Comparison of ENCODE assay signal across 8 mouse cellular contexts in genomic region chr6:54594469-54595329, GRCm38 (mm10). TPM values are rescaled to one million over a fixed set of nuclear protein-coding genes. Genes with fewer than 3 reads are reported as not detected.
DNase-seq lines count a peak whose midpoint lies in the region; ATAC-seq and TF ChIP-seq lines count a peak whose summit lies in the region.

TSS of gene Plekha8 (plus strand) at chr6:54595111.

- no peaks in the 10 kb centered on the region for H3K27me3 ChIP-seq in forebrain, embryonic 14.5 days (replicated peaks; ENCODE audit: control insufficient read depth, insufficient read depth, low read length)
- H3K27me3 ChIP-seq in liver, embryonic 16.5 days (ENCODE audit: control insufficient read depth, insufficient read depth, low read depth, low read length) = no peaks in the 10 kb centered on the region; the same call in 1 of the 2 replicates
- H3K27me3 ChIP-seq in neural tube, embryonic 12.5 days (replicated peaks) = no peaks in the 10 kb centered on the region

- intact Hi-C loops in heart, postnatal 10 days (cut with DNase I) = loop anchor here (2.0 to 10.0 kb wide), 4 partner anchors 34 to 380 kb away; partner anchors contain the start of genes Mturn, Nod1 and Znrf2

- no peak for DNase-seq in ES-E14 (ENCODE audit: low read depth, low spot score)
- DNase-seq in cerebellum, adult 11 months = peak; percentile 93
- DNase-seq in forebrain, embryonic 14.5 days (ENCODE audit: low spot score) = peak; percentile 94
- peak; percentile 94 for DNase-seq in heart, postnatal 10 days
- DNase-seq in kidney, postnatal 4 days = peak; percentile 94 to 97
- peak; percentile 79 for DNase-seq in telencephalon, adult 2 months (ENCODE audit: low read depth, low spot score)

- no peaks in the 10 kb centered on the region for H3K9me3 ChIP-seq in ES-E14 (ENCODE audit: control insufficient read depth, insufficient read depth, low read depth, low read length)
- H3K9me3 ChIP-seq in forebrain, embryonic 14.5 days (replicated peaks; ENCODE audit: control insufficient read depth, low read length) = no peaks in the 10 kb centered on the region
- no peaks in the 10 kb centered on the region for H3K9me3 ChIP-seq in liver, embryonic 16.5 days (replicated peaks; ENCODE audit: control insufficient read depth, low read length)
- no peaks in the 10 kb centered on the region for H3K9me3 ChIP-seq in neural tube, embryonic 12.5 days

- no peaks in the 10 kb centered on the region for H3K36me3 ChIP-seq in ES-E14 (ENCODE audit: control insufficient read depth, insufficient read depth, low read length, poor library complexity, severe bottlenecking)
- H3K36me3 ChIP-seq in forebrain, embryonic 14.5 days (ENCODE audit: control insufficient read depth, insufficient read depth, low read length) = no peaks in the 10 kb centered on the region
- H3K36me3 ChIP-seq in liver, embryonic 16.5 days (ENCODE audit: control insufficient read depth, insufficient read depth) = no peaks in the 10 kb centered on the region
- H3K36me3 ChIP-seq in neural tube, embryonic 12.5 days = no peaks in the 10 kb centered on the region

- H3K4me3 ChIP-seq in ES-E14 (ENCODE audit: insufficient read depth in 1 of 2, low read depth in 1 of 2, low read length in 2 of 2, poor library complexity in 1 of 2, severe bottlenecking in 1 of 2) = peak within 1 kb of the TSS; percentile 72 to 85
- peak within 1 kb of the TSS; percentile 92 for H3K4me3 ChIP-seq in forebrain, embryonic 14.5 days (ENCODE audit: low read depth, low read length)
- H3K4me3 ChIP-seq in liver, embryonic 16.5 days (ENCODE audit: low read depth, low read length) = peak within 1 kb of the TSS; percentile 81
- H3K4me3 ChIP-seq in neural tube, embryonic 12.5 days = peak within 1 kb of the TSS; percentile 88

- in situ Hi-C loops in ES-E14 (cut with MboI; ENCODE audit: low sequenced_read_pairs in 2 of 2, unreplicated experiment in 2 of 2) = no loop called here

- H3K4me1 ChIP-seq in ES-E14 (ENCODE audit: control insufficient read depth in 2 of 2, insufficient read depth in 2 of 2, low read length in 2 of 2, poor library complexity in 1 of 2) = no peaks in the 10 kb centered on the region; a peak in 2 of 4 replicates
- H3K4me1 ChIP-seq in forebrain, embryonic 14.5 days (ENCODE audit: control insufficient read depth, insufficient read depth, low read length) = peaks cover 10% of the 10 kb centered on the region
- peaks cover 9% of the 10 kb centered on the region for H3K4me1 ChIP-seq in liver, embryonic 16.5 days (ENCODE audit: control insufficient read depth, low read depth, low read length)
- H3K4me1 ChIP-seq in neural tube, embryonic 12.5 days = peaks cover 20% of the 10 kb centered on the region

- WGBS in forebrain, embryonic 14.5 days = under 1% methylated on average over 49 of the region's 49 CpGs
- under 1% methylated on average over 47 of the region's 49 CpGs for WGBS in liver, embryonic 16.5 days (ENCODE audit: insufficient replicate concordance)
- WGBS in neural tube, embryonic 12.5 days = under 1% methylated on average over 47 of the region's 49 CpGs

- ATAC-seq in forebrain, embryonic 14.5 days = peak; percentile 92
- peak; percentile 89 for ATAC-seq in liver, embryonic 16.5 days (ENCODE audit: low read depth)
- peak; percentile 92 for ATAC-seq in neural tube, embryonic 12.5 days (ENCODE audit: low FRiP score, low read depth)

- peak within 1 kb of the TSS; percentile 84 for H3K9ac ChIP-seq in ES-E14 (ENCODE audit: insufficient read depth, low read depth, low read length, poor library complexity, severe bottlenecking)
- H3K9ac ChIP-seq in forebrain, embryonic 14.5 days (ENCODE audit: low read length) = peak within 1 kb of the TSS; percentile 88
- peak within 1 kb of the TSS; percentile 76 for H3K9ac ChIP-seq in liver, embryonic 16.5 days (ENCODE audit: low read depth, low read length)
- peak within 1 kb of the TSS; percentile 90 for H3K9ac ChIP-seq in neural tube, embryonic 12.5 days

- no peak within 1 kb of the TSS for H3K27ac ChIP-seq in ES-E14 (ENCODE audit: insufficient read depth, low read depth, low read length, poor library complexity, severe bottlenecking)
- H3K27ac ChIP-seq in forebrain, embryonic 14.5 days (ENCODE audit: low read depth, low read length) = peak within 1 kb of the TSS; percentile 64; the same call in 1 of the 2 replicates
- H3K27ac ChIP-seq in liver, embryonic 16.5 days (ENCODE audit: low read length) = peak within 1 kb of the TSS; percentile 67
- peak within 1 kb of the TSS; percentile 38; the same call in 1 of the 2 replicates for H3K27ac ChIP-seq in neural tube, embryonic 12.5 days

- peak within 1 kb of the TSS; percentile 78 for H3K4me2 ChIP-seq in forebrain, embryonic 14.5 days (ENCODE audit: low read length)
- H3K4me2 ChIP-seq in liver, embryonic 16.5 days (ENCODE audit: low read depth, low read length) = peak within 1 kb of the TSS; percentile 91
- H3K4me2 ChIP-seq in neural tube, embryonic 12.5 days (replicated peaks) = peak within 1 kb of the TSS; percentile 79

TF ChIP-seq in ES-E14, 5 proteins besides CTCF, POLR2A, EP300 and RAD21:
- TF ChIP-seq CHD2 (IDR thresholded peaks at IDR 0.05; ENCODE audit: low read depth, low read length) = no peak
- TF ChIP-seq ZNF384 (IDR thresholded peaks at IDR 0.05; ENCODE audit: low read depth, low read length) = no peak
- TF ChIP-seq MAFK (IDR thresholded peaks at IDR 0.05; ENCODE audit: insufficient read depth, low read depth, low read length) = no peak
- peak; percentile 25; the same call in 1 of the 2 replicates for TF ChIP-seq HCFC1 (IDR thresholded peaks at IDR 0.05; ENCODE audit: borderline replicate concordance, insufficient read depth, low read length)
- TF ChIP-seq ZC3H11A (IDR thresholded peaks at IDR 0.05; ENCODE audit: borderline replicate concordance, low read depth, low read length) = no peak

RNA-seq across cellular contexts. Expression of gene Plekha8, which starts in this region (rescaled TPM):
- total RNA-seq in ES-E14 (2012; rRNA removed) = 19.1 and 19.4 TPM in 2 replicates
- polyA plus RNA-seq in forebrain, embryonic 14.5 days (2014; fragmentation: Nextera tagmentation; extraction: Ambion mirVana) = 11.8 and 13.0 TPM in 2 replicates
- 10 to 100 TPM; 12.4 to 12.9 TPM for total RNA-seq in heart, postnatal 10 days (2021)
- polyA plus RNA-seq in liver, embryonic 16.5 days (2015; fragmentation: Nextera tagmentation; extraction: Ambion mirVana) = 2.1 and 2.5 TPM in 2 replicates
- polyA plus RNA-seq in neural tube, embryonic 12.5 days (2016; fragmentation: Nextera tagmentation; extraction: Ambion mirVana) = 13.2 and 15.0 TPM in 2 replicates
